Mouse (Mus musculus) T-helper 2 cell (primary cell): Measurements from ENCODE around the gene Ift81.

Experiments used
- in situ Hi-C: fragments of 300-600 bp; cut with MboI, MseI; formaldehyde crosslinking; loops from one replicate; pipeline ENCODE4 v1.15.1; 2025; ENCODE audit warnings: high pct_unique_total_duplicates

The Ift81 gene

GRCm38 (mm10) chr5:122625565-122626252 lies 11.4 kb upstream of the Ift81 start:
- in situ Hi-C loops = no loop called here

- in situ Hi-C loops = no loop called here
Observed at GRCm38 (mm10) chr5:122624952-122625479, 10.7 kb upstream of the Ift81 start.

- in situ Hi-C loops = no loop called here
Observed at GRCm38 (mm10) chr5:122623861-122624260, 9.5 kb upstream of the Ift81 start.

GRCm38 (mm10) chr5:122622526-122622925 lies 8.2 kb upstream of the Ift81 start:
- in situ Hi-C loops = no loop called here

GRCm38 (mm10) chr5:122621376-122621886 lies 7.1 kb upstream of the Ift81 start:
- in situ Hi-C loops = no loop called here

GRCm38 (mm10) chr5:122619686-122620296 lies 5.5 kb upstream of the Ift81 start:
- in situ Hi-C loops = no loop called here

GRCm38 (mm10) chr5:122617718-122618117 lies 3.4 kb upstream of the Ift81 start:
- in situ Hi-C loops = no loop called here

- in situ Hi-C loops = no loop called here
Observed at GRCm38 (mm10) chr5:122611651-122612050, 2.7 kb downstream of the Ift81 start.

- in situ Hi-C loops = no loop called here
Observed at GRCm38 (mm10) chr5:122604894-122605293, 9.4 kb downstream of the Ift81 start.

- in situ Hi-C loops = no loop called here
Observed at GRCm38 (mm10) chr5:122602233-122602632, 12.1 kb downstream of the Ift81 start.

GRCm38 (mm10) chr5:122595470-122595869 lies 18.8 kb downstream of the Ift81 start:
- in situ Hi-C loops = no loop called here

GRCm38 (mm10) chr5:122589891-122590290 lies 24.4 kb downstream of the Ift81 start:
- in situ Hi-C loops = no loop called here

- in situ Hi-C loops = no loop called here
Observed at GRCm38 (mm10) chr5:122585546-122585945, 28.8 kb downstream of the Ift81 start.

- in situ Hi-C loops = no loop called here
Observed at GRCm38 (mm10) chr5:122584093-122584492, 30.2 kb downstream of the Ift81 start.

GRCm38 (mm10) chr5:122576683-122577329 lies 37.5 kb downstream of the Ift81 start:
- in situ Hi-C loops = no loop called here

GRCm38 (mm10) chr5:122572001-122572400 lies 42.3 kb downstream of the Ift81 start:
- in situ Hi-C loops = loop anchor here (25.0 kb wide), 1 partner anchor 1285 kb away; no protein-coding TSS in a partner anchor

- in situ Hi-C loops = loop anchor here (25.0 kb wide), 1 partner anchor 1279 kb away; no protein-coding TSS in a partner anchor
Observed at GRCm38 (mm10) chr5:122566626-122567025, 47.7 kb downstream of the Ift81 start.

GRCm38 (mm10) chr5:122560654-122561053 lies 53.7 kb downstream of the Ift81 start:
- in situ Hi-C loops = loop anchor here (25.0 kb wide), 1 partner anchor 1273 kb away; no protein-coding TSS in a partner anchor

- in situ Hi-C loops = loop anchor here (25.0 kb wide), 1 partner anchor 1271 kb away; no protein-coding TSS in a partner anchor
Observed at GRCm38 (mm10) chr5:122558127-122558526, 56.2 kb downstream of the Ift81 start.

- in situ Hi-C loops = loop anchor here (25.0 kb wide), 1 partner anchor 1268 kb away; no protein-coding TSS in a partner anchor
Observed at GRCm38 (mm10) chr5:122555107-122555506, 59.2 kb downstream of the Ift81 start.

- in situ Hi-C loops = loop anchor here (25.0 kb wide), 1 partner anchor 1265 kb away; no protein-coding TSS in a partner anchor
Observed at GRCm38 (mm10) chr5:122552638-122553037, 61.7 kb downstream of the Ift81 start.

GRCm38 (mm10) chr5:122550460-122550859 lies 63.9 kb downstream of the Ift81 start:
- in situ Hi-C loops = loop anchor here (25.0 kb wide), 1 partner anchor 1263 kb away; no protein-coding TSS in a partner anchor
